Mouse (Mus musculus) A20 (cell line): ENCODE measurements around the gene Evi5.

ENCODE experiments used
- DNase-seq: peaks from one replicate; pipeline ENCODE4 v3.0.0-alpha.2; 2011; ENCODE audit warnings: low read depth, low spot score

Gene Evi5

GRCm38 (mm10) chr5:107874561-107875260, at the start of gene Evi5:
Gene Evi5 (minus strand): TSS chr5:107875107.
- DNase-seq: no peak

- no peak for DNase-seq
These were observed 49.7 kb upstream of the Evi5 start for GRCm38 (mm10) chr5:107924564-107924963.

- no peak for DNase-seq
These were observed 47.9 kb upstream of the Evi5 start for GRCm38 (mm10) chr5:107922836-107923235.

- DNase-seq: peak; percentile 80
These were observed 46.7 kb upstream of the Evi5 start for GRCm38 (mm10) chr5:107921400-107922252.

GRCm38 (mm10) chr5:107915280-107915679, 40.4 kb upstream of the Evi5 start:
- DNase-seq: no peak

GRCm38 (mm10) chr5:107911012-107911411, 36.1 kb upstream of the Evi5 start:
- DNase-seq: no peak

- DNase-seq: peak; percentile 46
These were observed 35.2 kb upstream of the Evi5 start for GRCm38 (mm10) chr5:107910084-107910616.

GRCm38 (mm10) chr5:107909668-107910067, 34.8 kb upstream of the Evi5 start:
- DNase-seq: peak; percentile 32

GRCm38 (mm10) chr5:107908514-107909110, 33.7 kb upstream of the Evi5 start:
- DNase-seq: no peak

- DNase-seq: no peak
These were observed 29.4 kb upstream of the Evi5 start for GRCm38 (mm10) chr5:107904325-107904724.

- DNase-seq: no peak
These were observed 26.2 kb upstream of the Evi5 start for GRCm38 (mm10) chr5:107901014-107901615.

GRCm38 (mm10) chr5:107900206-107901013, 25.5 kb upstream of the Evi5 start, which contains the start of gene Rpl5:
Gene Rpl5 (plus strand): TSS chr5:107900502.
- DNase-seq: peak; percentile 97

- no peak for DNase-seq
These were observed 21.4 kb upstream of the Evi5 start for GRCm38 (mm10) chr5:107896265-107896664.

- no peak for DNase-seq
These were observed 19.8 kb upstream of the Evi5 start for GRCm38 (mm10) chr5:107894676-107895075.

- DNase-seq: peak; percentile 44
These were observed 16.6 kb upstream of the Evi5 start for GRCm38 (mm10) chr5:107891515-107891914.

- no peak for DNase-seq
These were observed 15.3 kb upstream of the Evi5 start for GRCm38 (mm10) chr5:107889994-107890888.

GRCm38 (mm10) chr5:107880710-107881109, 5.8 kb upstream of the Evi5 start:
- DNase-seq: no peak

- peak; percentile 25 for DNase-seq
These were observed 2.1 kb upstream of the Evi5 start for GRCm38 (mm10) chr5:107877053-107877452.

GRCm38 (mm10) chr5:107875261-107875611, 329 bp upstream of the Evi5 start:
- no peak for DNase-seq

- no peak for DNase-seq
These were observed 1.0 kb downstream of the Evi5 start for GRCm38 (mm10) chr5:107873886-107874302.
